Mouse (Mus musculus) midbrain, embryonic 16.5 days (tissue): ENCODE measurements at regions not wholly inside any gene's neighbourhood (a gene's known extent, or its start where the extent isn't known, plus 50 kb on each side); places are given as distances from the start of the nearest gene placed in this dataset.

Experiments used
- ATAC-seq: fragments of 200-750 bp; cut with Nextera tagmentation; 2 replicates; pipeline ENCODE4 v1.8.0; 2017; ENCODE audit warnings: moderate TSS enrichment
- H3K27ac ChIP-seq: fragments of 300-500 bp; sonication (generic); 2 replicates; pipeline ENCODE4 v1.5.1; 2014; ENCODE audit warnings: mild to moderate bottlenecking, low read length, mixed read lengths
- H3K27me3 ChIP-seq: fragments of 300-500 bp; sonication (generic); 2 replicates; pipeline ENCODE4 v1.6.1; 2014; ENCODE audit warnings: low read depth, low read length, mixed read lengths; ENCODE audit not compliant: control insufficient read depth, insufficient read depth
- H3K36me3 ChIP-seq: fragments of 300-500 bp; sonication (generic); 2 replicates; pipeline ENCODE4 v1.6.1; 2014; ENCODE audit warnings: mild to moderate bottlenecking, low read length, moderate library complexity, mixed read lengths; ENCODE audit not compliant: control insufficient read depth, insufficient read depth
- H3K4me1 ChIP-seq: fragments of 300-500 bp; sonication (generic); 2 replicates; pipeline ENCODE4 v1.6.1; 2014; ENCODE audit warnings: mild to moderate bottlenecking, low read length, mixed read lengths; ENCODE audit not compliant: control insufficient read depth, insufficient read depth
- H3K4me2 ChIP-seq: fragments of 300-500 bp; sonication (generic); 2 replicates; pipeline ENCODE4 v1.6.1; 2014; ENCODE audit warnings: mild to moderate bottlenecking, low read length, mixed read lengths
- H3K4me3 ChIP-seq: fragments of 300-500 bp; sonication (generic); 2 replicates; pipeline ENCODE4 v1.5.1; 2014; ENCODE audit warnings: low read depth, mild to moderate bottlenecking, low read length, moderate library complexity, mixed read lengths
- H3K9ac ChIP-seq: fragments of 300-500 bp; sonication (generic); 2 replicates; pipeline ENCODE4 v1.6.1; 2014; ENCODE audit warnings: low read depth, low read length, mixed read lengths
- H3K9me3 ChIP-seq: fragments of 300-500 bp; sonication (generic); replicated peaks from 2 replicates; pipeline ENCODE4 v1.6.1; 2014; ENCODE audit warnings: mild to moderate bottlenecking, low read length, mixed read lengths; ENCODE audit not compliant: control insufficient read depth, poor library complexity, severe bottlenecking
- WGBS: fragments of 180-500 bp; shearing (Covaris S2); extraction: QIAGEN DNeasy Blood & Tissue Kit; methylation state at CpG from one replicate; pipeline ENCODE4 v1.1.7; 2014; 5-methylcytosine and 5-hydroxymethylcytosine counted together

DNA sequence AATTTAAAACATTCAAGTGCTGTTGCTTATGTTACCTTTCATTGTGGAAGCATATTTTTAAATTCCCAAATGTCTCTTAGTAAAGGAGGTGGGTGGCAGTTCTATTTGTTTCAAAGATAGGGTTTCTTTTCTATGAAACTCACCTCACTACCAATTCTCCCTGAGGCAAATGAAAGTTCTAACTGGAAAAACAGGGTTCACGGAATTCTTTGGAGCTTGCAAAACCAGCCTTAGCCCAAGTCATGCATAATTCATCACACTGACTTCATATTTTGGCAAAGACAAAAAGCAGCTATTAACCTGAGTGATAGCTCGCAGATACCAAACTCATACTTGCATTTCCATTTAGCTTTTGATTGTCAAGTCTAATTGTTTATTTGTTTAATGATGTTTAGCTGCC lies 73.8 kb downstream of the Dio2 start:
- 48% methylated on average over 2 of the region's 2 CpGs for WGBS
- Histone ChIP-seq H3K27me3 (no peaks in the 10 kb centered on the region), H3K36me3 (no peaks in the 10 kb centered on the region), H3K4me3 (no peak overlapping the region), H3K9me3 (no peaks in the 10 kb centered on the region), H3K4me1 (no peaks in the 10 kb centered on the region), H3K27ac (no peak overlapping the region), H3K9ac (no peak overlapping the region), H3K4me2 (no peak overlapping the region)
- ATAC-seq = no peak

DNA sequence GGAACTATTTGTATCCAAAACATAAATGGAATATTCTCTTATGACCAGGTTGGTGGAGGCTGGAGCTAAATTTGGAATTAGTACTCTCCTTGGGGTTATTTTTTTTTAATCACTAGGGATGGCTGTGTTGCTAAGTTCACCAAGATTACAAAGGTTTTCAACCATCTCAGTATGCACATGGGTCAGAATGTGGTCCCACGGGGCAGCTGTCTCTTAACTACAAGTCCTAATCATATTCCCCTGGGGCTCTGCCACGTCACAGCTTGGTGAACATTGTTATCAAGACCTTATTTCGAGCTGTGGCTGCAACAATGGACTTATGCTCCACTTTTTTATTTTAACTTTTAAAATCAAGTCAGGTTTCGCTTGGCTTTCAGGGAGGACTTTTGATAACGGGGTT lies 92.8 kb downstream of the Dio2 start:
- ATAC-seq = no peak
- WGBS = 71% methylated on average over 5 of the region's 5 CpGs
- no peak overlapping the region for H3K4me2 ChIP-seq
- H3K9me3 ChIP-seq = no peaks in the 10 kb centered on the region
- H3K27me3 ChIP-seq = no peaks in the 10 kb centered on the region
- H3K9ac ChIP-seq = no peak overlapping the region
- H3K27ac ChIP-seq = no peak overlapping the region
- H3K4me1 ChIP-seq = no peaks in the 10 kb centered on the region
- no peak overlapping the region for H3K4me3 ChIP-seq
- no peaks in the 10 kb centered on the region for H3K36me3 ChIP-seq

DNA sequence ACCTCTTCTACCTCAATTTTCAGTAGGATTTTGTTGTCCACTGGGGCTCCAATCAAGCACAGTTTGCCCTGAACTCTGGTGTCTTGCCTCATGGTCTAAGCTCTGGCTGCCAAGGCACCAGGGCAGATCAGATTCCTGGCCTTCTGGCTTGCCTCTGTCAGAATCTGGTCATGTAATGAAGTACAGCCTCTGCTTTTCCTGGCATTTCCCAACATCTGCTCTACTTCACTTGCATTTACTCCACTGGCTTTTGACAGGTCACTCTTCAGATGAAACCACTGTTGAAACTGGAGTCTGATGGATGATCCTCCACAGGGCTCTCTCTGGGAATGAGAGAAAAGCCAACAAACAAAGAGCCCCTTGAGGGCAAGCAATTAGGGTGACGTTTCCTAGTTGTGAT lies 94.3 kb downstream of the Dio2 start:
- ATAC-seq = no peak
- Histone ChIP-seq H3K9ac (no peak overlapping the region), H3K27ac (no peak overlapping the region), H3K27me3 (no peaks in the 10 kb centered on the region), H3K4me1 (no peaks in the 10 kb centered on the region), H3K36me3 (no peaks in the 10 kb centered on the region), H3K4me2 (no peak overlapping the region), H3K9me3 (no peaks in the 10 kb centered on the region), H3K4me3 (no peak overlapping the region)
- WGBS = 74% methylated on average over 1 of the region's 1 CpGs

DNA sequence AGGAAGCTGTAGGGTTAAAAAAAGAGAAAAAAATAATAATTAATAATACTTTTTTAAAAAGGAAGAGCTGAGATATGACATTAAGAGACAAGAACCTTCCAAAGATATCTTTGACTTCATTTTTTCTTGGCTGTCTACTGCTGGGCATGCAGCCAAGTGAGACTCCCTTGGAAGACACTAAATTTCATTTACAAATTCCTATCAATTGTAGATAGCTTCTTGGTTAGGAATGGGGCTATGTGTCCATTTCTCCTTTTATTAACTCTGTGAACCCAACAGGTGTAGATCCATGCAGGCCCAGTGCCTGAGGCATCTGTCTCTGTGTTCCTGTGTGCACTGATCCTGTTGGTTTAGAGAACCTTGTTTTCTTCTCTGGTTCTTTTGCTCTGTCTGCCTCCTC lies 113.4 kb downstream of the Dio2 start:
- no peak for ATAC-seq

DNA sequence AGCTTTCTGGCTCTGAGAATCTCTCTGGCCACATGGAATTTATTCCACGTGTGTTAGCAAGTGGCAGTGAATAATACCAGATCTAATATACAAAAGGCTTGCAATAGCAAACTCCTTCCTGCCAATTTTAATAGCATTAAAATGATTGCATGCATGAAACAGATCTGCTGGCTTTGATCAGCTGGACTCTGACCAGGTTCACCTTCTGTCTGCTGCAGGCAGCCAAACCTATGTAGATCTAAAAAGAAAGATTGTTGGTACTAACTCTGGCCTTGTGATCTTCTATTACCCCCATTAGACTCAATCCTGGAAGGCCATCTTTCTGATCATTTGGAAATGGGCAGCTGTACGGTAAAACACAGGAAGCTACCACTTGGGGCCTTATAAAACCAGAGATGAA lies 114.8 kb downstream of the Dio2 start:
- Histone ChIP-seq H3K27me3 (no peaks in the 10 kb centered on the region), H3K9me3 (no peaks in the 10 kb centered on the region), H3K9ac (no peak overlapping the region), H3K4me3 (no peak overlapping the region), H3K4me1 (no peaks in the 10 kb centered on the region), H3K36me3 (no peaks in the 10 kb centered on the region), H3K27ac (no peak overlapping the region), H3K4me2 (no peak overlapping the region)
- 69% methylated on average over 2 of the region's 2 CpGs for WGBS
- no peak for ATAC-seq

More for the DNA sequence above, 113.4 kb downstream of the Dio2 start:
- no peak overlapping the region for H3K4me3 ChIP-seq
- H3K27me3 ChIP-seq = no peaks in the 10 kb centered on the region
- no peaks in the 10 kb centered on the region for H3K4me1 ChIP-seq
- H3K4me2 ChIP-seq = no peak overlapping the region
- no peak overlapping the region for H3K27ac ChIP-seq
- H3K9ac ChIP-seq = no peak overlapping the region
- H3K9me3 ChIP-seq = no peaks in the 10 kb centered on the region
- no peaks in the 10 kb centered on the region for H3K36me3 ChIP-seq

DNA sequence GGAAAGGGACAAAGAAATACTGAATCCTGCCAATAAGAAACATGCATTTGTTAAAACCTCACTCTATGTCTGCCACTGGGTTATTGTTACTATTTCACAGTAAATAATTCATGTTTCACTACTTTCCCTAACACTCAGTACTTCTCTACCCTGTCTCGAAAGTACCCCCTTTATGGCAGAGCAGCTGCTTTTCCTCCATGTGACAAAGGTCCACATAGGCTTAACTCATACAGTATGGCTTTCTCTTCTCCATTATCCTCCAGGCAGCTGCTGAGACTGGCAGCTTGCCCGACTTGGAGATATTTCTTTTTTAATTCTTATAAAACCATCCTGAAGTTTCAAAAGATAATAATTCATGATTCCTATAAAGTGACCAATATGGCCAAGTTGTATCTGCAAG lies 129.4 kb downstream of the Dio2 start:
- H3K36me3 ChIP-seq = no peaks in the 10 kb centered on the region
- H3K4me2 ChIP-seq = no peak overlapping the region
- H3K4me3 ChIP-seq = no peak overlapping the region
- no peaks in the 10 kb centered on the region for H3K4me1 ChIP-seq
- H3K27ac ChIP-seq = no peak overlapping the region
- H3K9ac ChIP-seq = no peak overlapping the region
- H3K27me3 ChIP-seq = no peaks in the 10 kb centered on the region
- 85% methylated on average over 2 of the region's 2 CpGs for WGBS
- H3K9me3 ChIP-seq = no peaks in the 10 kb centered on the region
- no peak for ATAC-seq

DNA sequence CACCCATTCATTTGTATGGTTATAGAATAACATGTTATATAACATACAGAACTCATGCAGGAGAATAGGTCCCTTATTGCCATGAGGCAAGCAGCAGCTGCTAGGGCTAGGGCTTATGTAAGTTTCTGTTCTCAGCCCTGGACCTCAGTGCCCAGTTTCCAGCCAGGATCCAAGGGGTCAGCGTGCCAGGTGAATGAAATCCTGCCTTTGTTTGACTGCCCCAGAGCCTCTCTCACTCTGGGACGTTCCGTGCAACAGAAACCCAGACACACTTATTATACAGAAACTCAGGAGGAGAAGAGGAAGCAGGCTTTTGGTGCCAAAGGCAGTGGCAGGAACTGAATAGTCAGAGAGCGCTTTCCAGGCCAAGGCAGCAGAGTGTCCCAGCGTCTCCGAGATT lies 130.3 kb downstream of the Dio2 start:
- ATAC-seq = no peak
- H3K9ac ChIP-seq = no peak overlapping the region
- H3K4me2 ChIP-seq = no peak overlapping the region
- 67% methylated on average over 6 of the region's 6 CpGs for WGBS
- no peak overlapping the region for H3K4me3 ChIP-seq
- H3K4me1 ChIP-seq = no peaks in the 10 kb centered on the region
- no peak overlapping the region for H3K27ac ChIP-seq
- no peaks in the 10 kb centered on the region for H3K36me3 ChIP-seq
- H3K9me3 ChIP-seq = no peaks in the 10 kb centered on the region
- H3K27me3 ChIP-seq = no peaks in the 10 kb centered on the region

DNA sequence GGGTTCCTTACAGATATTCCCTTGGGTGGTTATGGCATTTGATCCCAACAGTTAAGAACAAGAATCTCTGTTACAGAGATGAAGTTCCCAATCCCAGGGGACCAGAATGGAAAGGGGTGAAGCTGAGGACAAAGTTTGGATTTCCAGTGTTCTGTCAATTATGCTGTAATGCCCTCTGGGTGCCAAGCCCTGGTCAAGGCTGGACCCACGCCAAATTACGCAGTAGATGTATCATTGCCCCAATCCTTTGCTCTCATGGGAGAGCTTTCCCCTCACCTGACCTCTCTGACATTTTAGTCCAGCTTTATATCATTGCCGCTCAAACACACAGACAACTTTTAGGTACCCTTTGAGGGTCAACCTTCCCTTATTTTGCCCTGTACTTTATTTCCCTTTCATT lies 158.2 kb downstream of the Dio2 start:
- 91% methylated on average over 3 of the region's 3 CpGs for WGBS
- H3K36me3 ChIP-seq = no peaks in the 10 kb centered on the region

DNA sequence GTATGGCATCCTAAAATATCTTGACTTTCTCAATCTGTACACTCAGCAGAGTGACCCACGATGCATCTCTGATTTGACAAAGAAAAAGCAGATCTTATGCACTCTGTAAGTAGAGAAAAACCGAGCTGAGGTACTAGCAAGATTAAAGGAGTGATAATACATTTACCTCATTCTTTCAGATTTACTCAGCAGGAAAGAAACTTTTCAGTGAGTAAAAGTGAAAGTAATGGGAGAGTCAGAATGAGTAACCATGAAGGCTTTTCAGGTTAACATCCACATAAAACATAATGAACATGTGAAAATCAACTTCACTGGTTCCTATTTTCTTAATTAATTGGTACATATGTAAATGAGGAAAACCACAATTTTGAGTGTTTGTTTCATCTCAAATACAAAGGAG lies 162.1 kb downstream of the Dio2 start:
- WGBS = 54% methylated on average over 2 of the region's 2 CpGs
- H3K4me1 ChIP-seq = no peaks in the 10 kb centered on the region
- no peak for ATAC-seq

More for the DNA sequence above, 158.2 kb downstream of the Dio2 start:
- Histone ChIP-seq H3K27me3 (no peaks in the 10 kb centered on the region), H3K9me3 (no peaks in the 10 kb centered on the region), H3K27ac (no peak overlapping the region), H3K4me1 (no peaks in the 10 kb centered on the region), H3K4me2 (no peak overlapping the region), H3K9ac (no peak overlapping the region), H3K4me3 (no peak overlapping the region)
- ATAC-seq = no peak

DNA sequence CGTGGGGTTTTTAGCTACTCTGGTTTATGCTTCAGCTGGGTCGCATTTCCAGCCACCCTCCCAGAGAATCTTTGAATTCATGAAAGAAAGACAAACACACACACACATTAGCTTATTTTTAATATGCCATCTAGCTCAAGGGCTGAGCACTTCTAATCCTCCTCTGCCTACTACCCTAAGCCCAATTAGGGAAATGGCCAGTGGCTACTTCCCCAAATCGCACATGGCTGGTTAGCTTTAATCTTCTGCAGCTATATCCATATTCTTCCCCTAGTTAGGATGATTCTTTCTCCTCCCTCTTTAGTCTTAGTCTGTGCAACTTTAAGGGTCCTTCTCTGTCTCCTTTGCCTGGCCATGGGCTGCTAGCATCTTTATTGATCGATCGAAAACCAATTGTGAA lies 166.3 kb downstream of the Dio2 start:
- Histone ChIP-seq H3K36me3 (no peaks in the 10 kb centered on the region), H3K4me2 (no peak overlapping the region), H3K9ac (no peak overlapping the region), H3K9me3 (no peaks in the 10 kb centered on the region), H3K27me3 (no peaks in the 10 kb centered on the region), H3K27ac (no peak overlapping the region), H3K4me3 (no peak overlapping the region), H3K4me1 (no peaks in the 10 kb centered on the region)
- 75% methylated on average over 5 of the region's 5 CpGs for WGBS
- no peak for ATAC-seq

More for the DNA sequence above, 162.1 kb downstream of the Dio2 start:
- H3K27ac ChIP-seq = no peak overlapping the region
- no peak overlapping the region for H3K4me2 ChIP-seq
- H3K9me3 ChIP-seq = no peaks in the 10 kb centered on the region
- no peak overlapping the region for H3K4me3 ChIP-seq
- H3K9ac ChIP-seq = no peak overlapping the region
- H3K36me3 ChIP-seq = no peaks in the 10 kb centered on the region
- H3K27me3 ChIP-seq = no peaks in the 10 kb centered on the region
